Mouse (Mus musculus) embryonic facial prominence, embryonic 10.5 days (tissue): ENCODE results near the gene Adamts3. TPM values are rescaled to one million over a fixed set of nuclear protein-coding genes. Genes with fewer than 3 reads are reported as not detected.

ENCODE experiments used
- DNase-seq: peaks from one replicate; pipeline ENCODE4 v3.0.0-alpha.2; 2017; ENCODE audit warnings: low spot score
- H3K27ac ChIP-seq: fragments of 300-500 bp; sonication (generic); replicated peaks from 2 replicates; pipeline ENCODE4 v1.5.1; 2016; ENCODE audit warnings: mild to moderate bottlenecking
- H3K27me3 ChIP-seq: fragments of 300-500 bp; sonication (generic); replicated peaks from 2 replicates; pipeline ENCODE4 v1.6.1; 2016; ENCODE audit warnings: low read depth, mild to moderate bottlenecking; ENCODE audit not compliant: poor library complexity, severe bottlenecking
- H3K36me3 ChIP-seq: fragments of 300-500 bp; sonication (generic); replicated peaks from 2 replicates; pipeline ENCODE4 v1.6.1; 2016; ENCODE audit warnings: mild to moderate bottlenecking, moderate library complexity
- H3K4me1 ChIP-seq: fragments of 300-500 bp; sonication (generic); 2 replicates; pipeline ENCODE4 v1.6.1; 2016
- H3K4me3 ChIP-seq: fragments of 300-500 bp; sonication (generic); 2 replicates; pipeline ENCODE4 v1.5.1; 2016; ENCODE audit warnings: mild to moderate bottlenecking, moderate library complexity
- H3K9me3 ChIP-seq: fragments of 300-500 bp; sonication (generic); 2 replicates; pipeline ENCODE4 v1.6.1; 2016; ENCODE audit warnings: mild to moderate bottlenecking
- WGBS: fragments of 180-500 bp; shearing (Covaris S2); methylation state at CpG from one replicate; pipeline ENCODE4 v1.1.7; 2016; 5-methylcytosine and 5-hydroxymethylcytosine counted together
- polyA plus RNA-seq: library from polyadenylated mRNA; unstranded; fragments of >200 nt; fragmentation: Nextera tagmentation; extraction: Ambion mirVana; gene quantifications from 2 replicates; pipeline ENCODE4 v1.2.1, GENCODE M21; 2016

The Adamts3 gene
- polyA plus RNA-seq, 1 experiment from 2014 or later: 4.0 TPM

DNA sequence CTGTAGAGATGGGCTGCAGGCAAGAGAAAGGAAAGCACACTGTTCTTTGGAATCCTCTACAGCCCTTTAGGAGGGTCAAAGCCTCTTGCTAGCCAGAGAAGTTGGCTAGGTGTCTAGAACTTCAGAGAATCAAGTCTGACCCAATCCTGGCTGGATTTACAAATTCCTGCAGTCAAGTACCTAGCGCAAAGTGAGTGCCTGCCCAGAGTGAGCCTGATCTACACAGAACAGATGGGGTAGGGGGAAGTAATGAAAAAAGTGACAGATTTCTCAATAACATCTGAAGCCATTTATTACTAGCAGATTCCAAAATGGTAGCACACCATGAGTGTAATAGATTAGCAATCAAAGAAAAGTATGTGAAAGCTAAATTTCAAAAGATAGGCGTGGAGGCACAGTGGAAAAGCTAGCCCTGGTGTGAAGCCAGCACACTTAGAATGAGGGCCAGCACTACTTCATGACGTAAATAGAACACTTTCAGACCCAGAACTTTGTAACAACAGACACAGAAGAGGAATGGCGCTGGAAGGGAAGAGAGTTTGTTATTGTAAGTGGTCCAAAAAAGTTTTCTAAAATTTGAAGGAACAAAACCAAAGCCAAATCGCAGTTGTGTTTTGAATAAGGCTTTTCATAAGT lies 82.8 kb downstream of the Adamts3 start:
- Histone ChIP-seq H3K4me1 (no peaks in the 10 kb centered on the region), H3K4me3 (no peak overlapping the region), H3K27me3 (no peaks in the 10 kb centered on the region), H3K27ac (no peak overlapping the region), H3K9me3 (no peaks in the 10 kb centered on the region), H3K36me3 (no peaks in the 10 kb centered on the region)
- WGBS: 87% methylated on average over 5 of the region's 5 CpGs
- DNase-seq: no peak

DNA sequence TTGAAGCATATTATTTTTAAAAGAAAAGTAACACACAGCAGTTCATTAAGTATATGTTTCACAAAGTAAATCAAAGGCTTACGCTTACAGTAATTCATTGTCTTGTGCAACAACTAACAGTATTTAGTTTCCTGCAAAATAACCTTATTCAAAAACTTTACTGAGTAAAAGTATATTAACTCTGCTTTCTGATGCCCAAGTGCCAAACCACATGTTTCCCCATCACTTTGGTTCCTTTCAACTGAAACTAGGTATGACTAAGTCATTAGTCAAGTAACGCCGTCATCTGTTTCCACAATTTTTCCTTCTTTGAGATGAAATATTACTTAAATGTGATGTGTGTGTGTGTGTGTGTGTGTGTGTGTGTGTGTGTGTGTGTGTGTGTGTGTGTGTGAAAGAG lies 89.4 kb downstream of the Adamts3 start:
- H3K9me3 ChIP-seq: no peaks in the 10 kb centered on the region
- no peaks in the 10 kb centered on the region for H3K4me1 ChIP-seq
- H3K4me3 ChIP-seq: no peak overlapping the region
- no peak for DNase-seq
- H3K36me3 ChIP-seq: no peaks in the 10 kb centered on the region
- 95% methylated on average over 3 of the region's 3 CpGs for WGBS
- no peak overlapping the region for H3K27ac ChIP-seq
- H3K27me3 ChIP-seq: no peaks in the 10 kb centered on the region

DNA sequence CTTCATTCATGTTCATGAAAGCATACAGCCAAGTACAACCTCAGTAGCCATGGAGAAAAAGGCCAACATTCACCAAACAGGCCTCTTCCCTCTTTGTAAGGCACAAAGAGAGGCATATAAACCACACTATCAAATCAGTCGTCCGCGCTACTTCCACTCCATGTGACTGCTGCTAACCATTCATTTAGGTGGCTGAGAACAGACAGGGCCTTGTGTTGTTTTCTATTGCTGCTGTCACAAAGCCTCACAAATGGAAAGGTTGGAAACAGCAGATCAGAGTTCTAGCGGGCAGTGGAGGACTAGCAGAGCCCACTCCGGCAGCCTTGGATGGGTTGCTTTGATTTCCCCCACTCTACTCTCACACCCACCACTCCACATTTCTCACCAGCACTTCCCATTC lies 98.5 kb downstream of the Adamts3 start:
- 76% methylated on average over 5 of the region's 5 CpGs for WGBS
- no peaks in the 10 kb centered on the region for H3K27me3 ChIP-seq

DNA sequence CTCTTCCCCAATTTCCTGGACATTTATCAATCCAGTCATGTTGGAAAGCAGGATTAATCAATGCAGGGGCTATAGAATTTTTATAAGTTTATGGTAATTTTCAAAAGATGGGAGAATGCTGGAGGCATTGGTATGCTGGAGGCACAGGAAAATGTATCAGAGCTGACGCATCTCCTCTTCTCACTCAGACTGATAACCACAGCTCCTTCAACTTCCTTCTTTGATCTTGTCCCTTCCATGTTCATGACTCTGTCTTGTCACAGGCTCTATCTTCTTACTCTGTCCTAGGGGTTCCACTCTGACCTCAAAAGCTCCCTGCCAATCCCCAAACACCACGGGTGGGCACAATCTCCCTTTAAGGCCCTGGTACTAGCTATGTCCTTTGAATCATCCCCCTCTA lies 103.3 kb downstream of the Adamts3 start:
- Histone ChIP-seq H3K27ac (no peak overlapping the region), H3K27me3 (no peaks in the 10 kb centered on the region), H3K4me3 (no peak overlapping the region), H3K9me3 (no peaks in the 10 kb centered on the region), H3K4me1 (peaks cover 4% of the 10 kb centered on the region; the same call in 1 of the 2 replicates), H3K36me3 (no peaks in the 10 kb centered on the region)
- no peak for DNase-seq
- WGBS: 84% methylated on average over 2 of the region's 2 CpGs

More for the DNA sequence above, 98.5 kb downstream of the Adamts3 start:
- Histone ChIP-seq H3K27ac (no peak overlapping the region), H3K36me3 (no peaks in the 10 kb centered on the region), H3K4me3 (no peak overlapping the region), H3K4me1 (no peaks in the 10 kb centered on the region), H3K9me3 (no peaks in the 10 kb centered on the region)
- no peak for DNase-seq

GRCm38 (mm10) chr5:89778610-89779009 lies 104.5 kb downstream of the Adamts3 start:
- Histone ChIP-seq H3K36me3 (no peaks in the 10 kb centered on the region), H3K27me3 (no peaks in the 10 kb centered on the region), H3K4me1 (peaks cover 4% of the 10 kb centered on the region; the same call in 1 of the 2 replicates), H3K9me3 (no peaks in the 10 kb centered on the region), H3K4me3 (no peak overlapping the region), H3K27ac (no peak overlapping the region)
- 57% methylated on average over 2 of the region's 2 CpGs for WGBS
- DNase-seq: no peak

- DNase-seq: no peak
- WGBS: 69% methylated on average over 4 of the region's 4 CpGs
- H3K36me3 ChIP-seq: no peaks in the 10 kb centered on the region
Observed at GRCm38 (mm10) chr5:89777411-89777810, 105.7 kb downstream of the Adamts3 start.

GRCm38 (mm10) chr5:89770655-89771355 lies 112.3 kb downstream of the Adamts3 start:
- DNase-seq: no peak
- 77% methylated on average over 4 of the region's 4 CpGs for WGBS

More at GRCm38 (mm10) chr5:89777411-89777810, 105.7 kb downstream of the Adamts3 start:
- Histone ChIP-seq H3K27ac (no peak overlapping the region), H3K4me1 (peaks cover 4% of the 10 kb centered on the region; the same call in 1 of the 2 replicates), H3K9me3 (no peaks in the 10 kb centered on the region), H3K4me3 (no peak overlapping the region), H3K27me3 (no peaks in the 10 kb centered on the region)

GRCm38 (mm10) chr5:89763189-89764187 lies 119.6 kb downstream of the Adamts3 start:
- Histone ChIP-seq H3K4me1 (peaks cover 14% of the 10 kb centered on the region), H3K27me3 (peaks cover 8% of the 10 kb centered on the region), H3K27ac (peak overlapping the region; percentile 19; the same call in 1 of the 2 replicates), H3K4me3 (0 out of 2 replicates have a peak overlapping the region, but pooled peaks have one; percentile 16), H3K9me3 (no peaks in the 10 kb centered on the region), H3K36me3 (no peaks in the 10 kb centered on the region)
- DNase-seq: peak; percentile 41
- WGBS: 14% methylated on average over 11 of the region's 11 CpGs

More at GRCm38 (mm10) chr5:89770655-89771355, 112.3 kb downstream of the Adamts3 start:
- no peaks in the 10 kb centered on the region for H3K9me3 ChIP-seq
- no peaks in the 10 kb centered on the region for H3K4me1 ChIP-seq
- no peaks in the 10 kb centered on the region for H3K36me3 ChIP-seq
- no peaks in the 10 kb centered on the region for H3K27me3 ChIP-seq
- H3K27ac ChIP-seq: no peak overlapping the region
- H3K4me3 ChIP-seq: no peak overlapping the region

GRCm38 (mm10) chr5:89760368-89760767 lies 122.8 kb downstream of the Adamts3 start:
- 75% methylated on average over 4 of the region's 4 CpGs for WGBS
- Histone ChIP-seq H3K9me3 (no peaks in the 10 kb centered on the region), H3K27me3 (peaks cover 8% of the 10 kb centered on the region), H3K4me1 (peaks cover 14% of the 10 kb centered on the region), H3K36me3 (no peaks in the 10 kb centered on the region), H3K4me3 (no peak overlapping the region), H3K27ac (no peak overlapping the region)
- DNase-seq: no peak

DNA sequence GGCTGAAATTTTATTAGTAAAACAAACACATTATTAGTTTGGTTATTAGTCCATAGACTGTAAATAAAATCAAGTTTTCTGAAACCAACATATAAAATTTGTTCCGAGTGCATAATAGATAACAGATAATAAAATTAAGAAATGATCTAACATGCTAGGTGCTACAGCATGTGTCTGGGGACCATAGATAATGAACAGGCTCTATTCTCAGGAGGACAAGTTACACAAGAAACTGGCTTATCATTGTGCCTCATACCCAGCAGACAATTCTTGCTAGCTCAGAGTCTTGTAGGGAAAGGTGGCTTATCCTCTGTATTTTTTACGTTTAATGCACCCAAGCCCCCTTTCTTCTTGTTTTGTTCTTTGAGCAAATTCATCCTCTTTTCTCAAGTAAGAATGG lies 131.3 kb downstream of the Adamts3 start:
- Histone ChIP-seq H3K9me3 (no peaks in the 10 kb centered on the region), H3K4me1 (no peaks in the 10 kb centered on the region), H3K4me3 (no peak overlapping the region), H3K27ac (no peak overlapping the region), H3K36me3 (no peaks in the 10 kb centered on the region), H3K27me3 (no peaks in the 10 kb centered on the region)
- WGBS: 94% methylated on average over 2 of the region's 2 CpGs
- no peak for DNase-seq

DNA sequence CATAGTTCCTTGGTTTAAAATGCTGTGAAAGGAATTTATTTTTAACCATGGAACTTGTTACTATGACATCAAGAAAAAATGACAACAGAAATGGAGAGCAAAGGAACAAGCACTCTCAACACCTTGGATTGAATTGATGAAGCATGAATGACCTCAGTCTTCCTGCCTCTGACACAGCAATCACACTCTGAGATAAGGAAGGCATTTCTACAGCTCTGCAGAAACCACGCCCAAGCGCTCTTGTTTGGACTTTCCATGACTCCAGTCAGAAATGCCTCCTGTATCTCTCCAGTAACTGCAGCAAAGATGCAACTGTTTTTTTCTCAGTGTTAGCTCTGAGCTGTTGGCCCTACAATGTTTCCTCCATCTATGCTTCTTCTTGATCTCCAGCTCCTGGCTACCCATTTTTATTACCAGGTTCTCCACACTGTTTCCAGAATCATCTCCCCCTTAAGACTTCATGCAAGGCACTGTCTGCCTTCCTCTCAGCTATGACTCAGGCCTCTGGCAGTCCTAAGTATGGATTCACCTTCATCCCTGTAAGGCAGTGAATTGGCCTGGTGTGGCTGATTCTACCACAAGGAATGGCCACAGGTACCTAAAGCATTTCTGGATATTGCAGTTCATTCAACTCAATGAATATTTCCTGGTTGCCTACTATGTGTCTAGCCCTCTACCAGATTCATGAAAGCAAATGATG lies 134.8 kb downstream of the Adamts3 start:
- H3K27ac ChIP-seq: no peak overlapping the region
- no peaks in the 10 kb centered on the region for H3K36me3 ChIP-seq
- H3K9me3 ChIP-seq: no peaks in the 10 kb centered on the region
- no peaks in the 10 kb centered on the region for H3K4me1 ChIP-seq
- no peak for DNase-seq
- H3K27me3 ChIP-seq: no peaks in the 10 kb centered on the region
- WGBS: 90% methylated on average over 2 of the region's 2 CpGs
- H3K4me3 ChIP-seq: no peak overlapping the region
